Mouse (Mus musculus): Measurements from ENCODE around the gene Tekt2. TPM values are rescaled to one million over a fixed set of nuclear protein-coding genes. Genes with fewer than 3 reads are reported as not detected.

Tekt2 gene
- 10.3 and 11.3 TPM in 2 replicates for polyA plus RNA-seq (2015; fragmentation: Nextera tagmentation; extraction: Ambion mirVana)

GRCm38 (mm10) chr4:126325281-126325861, at the start of gene Tekt2:
Gene Tekt2, minus strand, starts transcription at chr4:126325688.

DNA sequence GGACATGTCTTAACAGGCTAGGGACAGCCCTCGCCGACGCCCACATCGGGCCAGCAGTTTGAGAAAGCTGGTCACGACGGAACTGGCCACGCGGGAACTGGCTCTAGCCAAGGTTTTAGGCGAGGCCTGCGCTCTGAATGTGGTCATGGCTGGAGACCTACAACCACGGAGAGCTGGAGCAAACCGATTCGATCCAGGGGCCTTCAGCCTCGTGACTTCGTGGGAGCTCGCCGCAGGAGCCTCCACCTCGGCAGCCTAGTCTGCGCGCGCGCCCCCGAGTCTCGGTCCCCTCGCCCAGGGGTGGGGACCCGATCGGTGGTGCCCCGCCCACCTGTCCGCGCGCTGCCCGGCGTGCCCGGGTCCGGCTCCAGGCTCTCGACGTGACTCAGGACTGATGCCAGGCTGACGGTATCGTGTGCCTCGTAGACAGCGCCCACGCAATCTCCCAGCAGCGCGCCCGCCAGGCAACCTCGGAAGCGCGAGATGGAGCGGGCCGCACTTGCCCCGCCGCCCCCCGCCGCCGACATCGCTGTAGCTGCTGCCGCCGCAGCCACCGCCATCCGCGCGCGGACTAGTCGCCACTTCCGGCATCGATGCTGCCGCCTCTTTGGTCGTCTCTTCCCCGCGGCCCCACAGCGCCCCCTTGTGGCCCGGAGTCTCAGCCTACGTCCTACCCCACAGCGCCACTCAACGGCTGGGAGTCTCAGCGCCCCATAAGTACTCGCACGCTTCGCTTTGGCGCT, 4.2 kb downstream of the Tekt2 start, which contains the start of gene Adprhl2:
Adprhl2 (minus strand) TSS at position 593 of the 743 bp plus-strand sequence.

DNA sequence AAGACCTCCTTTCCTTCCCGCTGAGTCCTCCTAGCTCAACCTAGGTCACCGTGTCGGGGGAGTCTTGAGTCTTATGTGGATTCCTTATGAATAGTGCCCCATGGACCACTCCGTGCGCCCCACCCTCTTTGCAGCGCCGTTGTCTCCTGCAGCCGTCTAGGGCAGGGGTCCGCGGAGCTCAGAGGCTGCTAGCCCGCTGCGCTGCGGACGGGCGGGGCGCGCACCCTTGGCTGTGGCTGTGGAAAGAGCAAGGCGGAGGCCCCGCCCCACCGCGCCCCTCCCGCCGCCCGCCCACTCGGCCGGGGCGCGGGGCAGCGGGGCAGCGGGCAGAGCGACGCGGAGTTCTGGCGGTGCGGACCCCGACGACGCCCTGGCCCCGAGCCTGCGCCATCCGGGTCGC, 39.0 kb downstream of the Tekt2 start, which contains the start of gene Col8a2:
Col8a2 (plus strand) TSS at position 302 of the 400 bp plus-strand sequence.

Other genes with a start within 250 kb of the Tekt2 start
- 47.5 and 48.7 TPM in 2 replicates for gene Lsm10, start 229.1 kb downstream of the Tekt2 start, polyA plus RNA-seq (2015; fragmentation: Nextera tagmentation; extraction: Ambion mirVana)
- 33.5 and 41.6 TPM in 2 replicates for gene Stk40, start 221.7 kb downstream of the Tekt2 start, polyA plus RNA-seq (2015; fragmentation: Nextera tagmentation; extraction: Ambion mirVana)
- gene Eva1b, start 177.9 kb downstream of the Tekt2 start, polyA plus RNA-seq (2015; fragmentation: Nextera tagmentation; extraction: Ambion mirVana): 58.3 and 65.5 TPM in 2 replicates
- 8.4 and 12.0 TPM in 2 replicates for gene Sh3d21, start 162.2 kb downstream of the Tekt2 start, polyA plus RNA-seq (2015; fragmentation: Nextera tagmentation; extraction: Ambion mirVana)
- 91.8 and 105 TPM in 2 replicates for gene Thrap3, start 122.9 kb downstream of the Tekt2 start, polyA plus RNA-seq (2015; fragmentation: Nextera tagmentation; extraction: Ambion mirVana)
- gene Map7d1, start 69.3 kb downstream of the Tekt2 start, polyA plus RNA-seq (2015; fragmentation: Nextera tagmentation; extraction: Ambion mirVana): 26.5 and 29.6 TPM in 2 replicates
- gene Trappc3, start 63.4 kb downstream of the Tekt2 start, polyA plus RNA-seq (2015; fragmentation: Nextera tagmentation; extraction: Ambion mirVana): 79.0 and 81.2 TPM in 2 replicates
- 13.7 and 23.0 TPM in 2 replicates for gene Col8a2, start 38.9 kb downstream of the Tekt2 start, polyA plus RNA-seq (2015; fragmentation: Nextera tagmentation; extraction: Ambion mirVana)
- 40.0 and 41.0 TPM in 2 replicates for gene Adprhl2, start 4.0 kb downstream of the Tekt2 start, polyA plus RNA-seq (2015; fragmentation: Nextera tagmentation; extraction: Ambion mirVana)
- gene Ago3, start 103.9 kb upstream of the Tekt2 start, polyA plus RNA-seq (2015; fragmentation: Nextera tagmentation; extraction: Ambion mirVana): 10.2 and 12.0 TPM in 2 replicates
- gene Ago1, start 142.9 kb upstream of the Tekt2 start, polyA plus RNA-seq (2015; fragmentation: Nextera tagmentation; extraction: Ambion mirVana): 1.8 and 2.5 TPM in 2 replicates
- gene Ago4, start 207.8 kb upstream of the Tekt2 start, polyA plus RNA-seq (2015; fragmentation: Nextera tagmentation; extraction: Ambion mirVana): 1.2 and 1.5 TPM in 2 replicates
- 7.8 and 9.5 TPM in 2 replicates for gene Clspn, start 231.2 kb upstream of the Tekt2 start, polyA plus RNA-seq (2015; fragmentation: Nextera tagmentation; extraction: Ambion mirVana)

Data from urinary bladder, postnatal 0 days (tissue).